Mouse (Mus musculus) cortical plate, adult 2 months (tissue): ENCODE data around the gene Ptprn2.

ENCODE experiments used
- CTCF ChIP-seq: fragments of 200-500 bp; IDR thresholded peaks from 2 replicates; pipeline ENCODE4 v1.5.1; 2011; ENCODE audit warnings: mild to moderate bottlenecking, control low read depth, low read length; ENCODE audit not compliant: insufficient read depth; ENCODE audit errors: extremely low read depth
- POLR2A ChIP-seq: fragments of 200-500 bp; IDR thresholded peaks from 2 replicates; pipeline ENCODE4 v1.6.1; 2011; ENCODE audit warnings: mild to moderate bottlenecking, low read length, control low read depth; ENCODE audit not compliant: insufficient read depth; ENCODE audit errors: extremely low read depth

DNA sequence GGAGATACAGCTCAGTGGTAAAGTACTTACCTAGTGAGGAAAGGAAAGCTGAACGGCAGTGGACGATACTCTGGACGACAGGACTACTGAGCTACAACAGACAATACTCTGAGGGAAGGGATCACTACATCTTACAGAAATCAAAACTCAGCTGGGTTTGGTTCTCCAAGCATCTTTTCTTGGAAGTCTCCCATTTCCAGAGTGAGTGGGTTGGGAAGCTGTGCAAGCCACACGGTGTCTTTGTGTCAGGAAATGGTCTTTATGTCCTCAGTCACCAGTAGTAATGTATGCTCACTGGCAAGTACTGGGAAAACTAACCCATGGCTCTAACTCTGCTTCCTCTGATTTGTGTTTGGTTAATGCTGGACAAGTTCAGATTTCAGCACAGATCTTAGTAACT lies 724.9 kb downstream of the Ptprn2 start:
- TF ChIP-seq CTCF (no peak), POLR2A (no peak)
